Mouse (Mus musculus) left cerebral cortex, postnatal 10 days (tissue): ENCODE results near the gene Ak9. TPM values are rescaled to one million over a fixed set of nuclear protein-coding genes. Genes with fewer than 3 reads are reported as not detected.

Experiments
- DNase-seq, 2 experiments: peaks; one replicate each; pipeline ENCODE4 v3.0.0; 2021 to 2022; ENCODE audit warnings: low spot score in 2 of 2, mixed read lengths in 1 of 2; ENCODE audit errors: extremely low spot score in 1 of 2
- intact Hi-C: fragments of 180-260 bp; cut with DNase I; formaldehyde crosslinking; loops from one replicate; pipeline ENCODE4 v1.15.1; 2025
- total RNA-seq, 2 experiments: library from RNA; stranded (reverse); gene quantifications; 2 replicates each; pipeline ENCODE4 v1.2.3; 2021

Gene Ak9
- total RNA-seq = under 1 TPM; 0.10 to 0.13 TPM

DNA sequence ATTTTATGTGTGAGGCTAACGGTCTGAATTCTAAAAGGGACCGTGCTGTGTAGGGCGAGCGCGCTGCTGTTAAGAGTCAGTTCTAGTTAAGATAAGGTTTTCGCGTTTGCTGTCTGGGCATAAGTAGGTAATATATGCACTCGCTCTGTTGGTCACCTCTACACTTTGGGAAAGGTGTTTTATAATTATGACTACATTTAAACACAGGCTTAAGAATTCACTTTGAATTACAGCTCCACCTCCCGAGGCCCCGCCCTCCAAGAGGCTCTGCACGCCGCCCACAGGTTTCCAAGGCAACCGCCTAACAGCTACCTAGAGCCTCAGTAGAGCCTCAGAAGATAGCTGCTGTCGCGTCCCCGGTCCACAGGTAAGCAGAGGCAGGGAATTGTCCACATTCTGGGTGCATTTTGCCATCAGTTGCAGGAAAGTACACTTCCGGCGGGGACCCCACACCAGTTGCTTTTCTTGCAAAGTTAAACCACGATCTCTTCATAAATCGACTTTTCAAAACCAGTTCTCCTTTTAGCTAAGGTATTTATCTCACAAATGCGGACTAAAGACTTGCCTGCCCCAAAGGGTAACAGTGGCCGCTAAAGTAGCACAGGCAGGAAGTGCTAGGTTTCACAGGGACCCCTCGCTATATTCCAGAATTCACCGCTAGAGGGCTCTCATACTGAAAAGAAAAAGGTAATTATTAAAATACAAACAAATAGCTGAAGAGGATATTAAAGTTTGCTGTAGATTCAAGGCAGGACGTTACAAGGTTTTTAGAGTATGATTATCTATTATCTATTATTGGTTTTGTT lies at the start of gene Ak9:
Gene Ak9 (plus strand): TSS at position 342 of the 806 bp plus-strand sequence.
- intact Hi-C loops = loop anchor here (10.0 kb wide), 3 partner anchors 91 to 381 kb away; no protein-coding TSS in a partner anchor
- DNase-seq = peak; percentile 77 to 90

DNA sequence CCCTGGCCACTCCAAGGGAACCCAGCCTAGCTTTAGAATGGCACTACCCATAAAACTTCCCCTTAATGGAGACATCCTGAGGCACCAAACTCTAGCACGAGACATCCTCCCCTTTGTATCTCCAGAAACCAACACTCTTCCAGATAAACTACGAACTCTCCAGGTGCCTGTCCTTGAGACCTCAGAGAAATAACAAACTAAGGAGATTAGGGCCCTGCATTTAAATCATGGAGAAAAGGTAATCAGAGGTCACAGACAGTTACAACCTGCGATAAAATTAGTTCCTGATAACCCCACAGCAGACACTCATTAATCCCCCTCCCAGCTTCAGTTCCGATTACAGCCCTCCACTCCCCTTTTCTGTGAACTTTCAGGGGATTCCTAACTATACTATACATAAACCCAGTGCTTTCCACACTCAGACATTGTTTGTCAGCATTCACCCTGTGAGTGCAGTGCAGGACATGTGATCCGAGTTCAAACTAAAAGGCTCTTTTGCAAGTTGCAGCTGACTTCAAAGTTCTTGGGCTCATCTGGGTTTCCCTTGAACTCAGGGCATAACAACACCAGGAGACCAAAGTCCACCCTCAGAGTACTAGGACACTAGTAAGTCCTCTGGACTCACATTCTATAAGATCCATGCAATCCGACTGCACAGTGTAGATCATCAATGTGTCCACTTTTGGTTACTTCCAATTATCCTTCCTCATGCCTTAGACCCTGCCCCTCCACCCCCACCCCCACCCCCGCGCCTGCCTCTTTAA lies 43.4 kb upstream of the Ak9 start:
- intact Hi-C loops = no loop called here
- no peak for DNase-seq

DNA sequence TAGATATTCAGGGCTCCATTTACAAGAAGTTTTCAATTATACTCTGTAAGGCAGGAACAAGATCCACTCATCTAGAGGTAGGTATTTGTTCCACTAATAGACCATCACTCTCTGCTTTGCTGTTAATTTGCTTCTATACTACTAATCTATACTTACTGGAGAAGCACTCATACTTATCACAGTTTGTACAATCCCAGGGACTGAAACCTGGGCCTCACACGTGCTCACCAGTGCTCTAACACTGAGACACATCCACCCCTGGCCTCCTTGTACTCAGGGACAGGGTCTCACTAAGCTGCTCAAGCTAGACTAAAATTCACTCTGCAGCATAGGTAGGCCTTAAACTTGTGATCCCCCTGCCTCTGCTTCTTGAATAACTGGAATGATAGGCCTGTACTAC lies 42.6 kb upstream of the Ak9 start:
- intact Hi-C loops = no loop called here
- no peak for DNase-seq

DNA sequence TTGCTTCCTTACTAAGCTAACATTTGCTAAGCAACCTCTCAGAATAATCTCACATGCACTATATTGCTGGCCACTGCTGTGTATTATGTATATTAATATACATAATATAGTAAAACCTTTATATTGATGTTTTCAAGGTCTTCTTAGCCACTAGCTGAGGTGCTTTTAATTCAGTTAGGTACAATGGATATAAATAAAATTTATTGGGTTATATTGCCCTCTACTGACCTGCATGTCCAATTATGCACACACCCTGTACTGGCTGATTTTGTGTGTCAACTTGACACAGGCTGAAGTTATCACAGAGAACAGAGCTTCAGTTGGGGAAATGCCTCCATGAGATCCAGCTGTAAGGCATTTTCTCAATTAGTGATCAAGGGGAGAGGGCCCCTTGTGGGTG lies 41.9 kb upstream of the Ak9 start:
- intact Hi-C loops = no loop called here
- no peak for DNase-seq

DNA sequence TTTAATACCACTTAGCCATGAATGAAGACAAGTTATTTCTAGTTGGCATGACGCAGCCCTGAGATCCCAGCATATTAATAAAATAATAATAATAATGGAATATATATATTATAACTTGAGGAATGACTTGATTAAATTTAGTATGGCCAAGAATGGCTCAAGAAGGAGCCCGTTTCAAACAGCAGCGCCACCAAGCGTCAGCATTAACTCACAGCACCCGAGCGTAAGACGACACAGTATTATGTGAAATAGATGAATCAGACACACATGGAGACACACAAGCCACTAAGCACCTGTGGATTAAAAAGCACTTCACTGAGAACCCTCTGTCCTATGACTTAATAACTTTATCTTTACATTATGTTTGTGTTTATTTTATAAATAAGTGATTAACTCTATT lies 31.9 kb upstream of the Ak9 start:
- intact Hi-C loops = loop anchor here (5.0 kb wide), 1 partner anchor 265 kb away; no protein-coding TSS in a partner anchor
- DNase-seq = peak in 1 of 2 experiments; percentile 36

DNA sequence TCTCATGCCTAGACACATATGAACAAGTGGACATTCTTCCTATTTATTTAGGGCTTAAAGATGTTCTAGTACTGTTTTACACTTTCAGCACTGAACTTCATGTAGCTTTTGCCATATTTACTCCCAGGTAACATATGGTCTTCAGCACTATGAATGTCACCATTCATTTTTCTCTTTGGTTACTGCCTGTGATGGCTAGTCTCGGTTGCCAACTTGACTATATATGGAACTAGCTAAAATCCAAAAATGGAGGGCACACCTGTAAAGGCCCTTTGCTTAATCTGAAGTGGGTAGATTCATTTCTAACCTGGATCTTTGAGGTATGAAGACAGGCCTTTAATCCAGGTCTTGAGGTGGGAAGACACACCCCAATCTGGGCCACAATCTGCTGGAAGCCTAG lies 28.9 kb upstream of the Ak9 start:
- DNase-seq = no peak
- intact Hi-C loops = loop anchor here (5.0 kb wide), 1 partner anchor 268 kb away; no protein-coding TSS in a partner anchor

DNA sequence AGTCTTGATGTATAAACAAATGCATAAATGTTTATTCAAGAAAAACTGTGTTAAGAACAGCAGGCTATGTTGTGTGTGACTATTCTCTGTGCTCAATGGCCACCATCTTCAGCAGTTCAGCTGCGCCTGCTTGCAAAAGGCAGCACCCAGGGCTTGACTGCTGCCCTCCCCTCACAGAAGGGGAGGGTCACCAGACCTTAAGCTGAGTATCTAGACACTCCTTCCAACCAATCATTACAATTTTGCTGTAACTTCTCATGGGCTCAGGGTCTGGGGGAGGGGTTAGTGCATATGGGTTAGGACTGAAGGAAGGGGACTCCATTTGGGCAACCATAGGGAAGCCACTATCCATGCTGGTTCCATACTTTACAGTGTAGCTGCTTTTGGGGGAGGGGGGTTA lies 25.0 kb upstream of the Ak9 start:
- DNase-seq = no peak
- intact Hi-C loops = no loop called here

DNA sequence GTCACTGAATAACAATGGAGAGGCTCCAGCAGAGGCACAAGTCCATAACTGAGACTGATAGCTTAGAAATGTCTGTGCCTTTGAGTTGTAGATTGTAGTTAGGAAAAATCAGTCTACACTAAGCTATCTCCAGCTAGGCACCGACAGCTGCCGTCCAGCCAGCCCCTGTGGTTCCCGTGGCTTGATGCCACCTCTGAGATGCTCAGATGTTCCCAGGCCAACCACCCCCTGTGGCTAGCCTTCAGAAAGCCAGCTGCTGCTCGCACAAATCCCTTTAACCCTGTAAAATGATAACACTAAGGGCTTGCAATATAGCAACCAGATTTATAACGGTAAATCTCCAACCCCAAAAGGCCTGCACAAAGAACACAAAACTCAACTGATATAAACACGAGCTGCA lies 23.6 kb upstream of the Ak9 start:
- peak in 1 of 2 experiments; percentile 44 for DNase-seq
- intact Hi-C loops = loop anchor here (5.0 to 10.0 kb wide), 2 partner anchors 268 to 625 kb away; no protein-coding TSS in a partner anchor

DNA sequence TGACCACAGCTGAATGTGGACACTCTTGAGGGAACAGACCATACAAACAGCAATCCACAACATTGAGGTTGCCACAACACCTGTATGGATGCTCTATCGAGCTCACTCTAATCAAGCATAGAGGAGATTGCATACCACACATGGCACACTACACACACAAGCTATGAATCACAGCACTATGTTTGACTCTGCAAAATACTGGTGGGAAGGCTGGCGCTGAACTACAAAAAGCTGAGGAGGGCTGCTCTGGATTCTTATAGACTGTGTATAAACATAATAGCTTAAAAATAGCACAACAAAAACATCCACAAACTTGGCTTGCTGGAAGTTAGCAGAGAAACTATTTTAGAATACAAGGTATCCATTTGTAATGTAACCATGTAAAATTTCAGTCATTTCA lies 23.0 kb upstream of the Ak9 start:
- no peak for DNase-seq
- intact Hi-C loops = loop anchor here (5.0 to 10.0 kb wide), 2 partner anchors 268 to 626 kb away; no protein-coding TSS in a partner anchor

DNA sequence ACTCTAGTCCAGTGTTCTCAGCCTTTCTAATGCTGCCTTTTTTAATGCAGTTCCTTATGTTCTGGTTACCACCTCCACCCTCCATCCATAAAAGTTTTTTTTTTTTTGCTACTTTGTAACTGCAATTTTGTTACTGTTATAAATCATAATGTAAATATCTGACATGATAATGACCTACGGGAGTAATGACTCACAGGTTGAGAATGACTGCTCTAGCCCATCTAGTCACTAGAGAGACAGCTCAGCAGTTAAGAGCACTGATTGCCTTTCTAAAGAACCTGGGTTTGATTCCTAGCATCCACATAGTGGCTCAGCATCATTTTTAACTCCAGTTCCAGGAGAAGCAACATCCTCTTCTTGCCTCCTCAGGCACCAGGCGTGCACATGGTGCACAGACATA lies 21.7 kb upstream of the Ak9 start:
- intact Hi-C loops = loop anchor here (5.0 to 10.0 kb wide), 2 partner anchors 270 to 627 kb away; no protein-coding TSS in a partner anchor
- no peak for DNase-seq

DNA sequence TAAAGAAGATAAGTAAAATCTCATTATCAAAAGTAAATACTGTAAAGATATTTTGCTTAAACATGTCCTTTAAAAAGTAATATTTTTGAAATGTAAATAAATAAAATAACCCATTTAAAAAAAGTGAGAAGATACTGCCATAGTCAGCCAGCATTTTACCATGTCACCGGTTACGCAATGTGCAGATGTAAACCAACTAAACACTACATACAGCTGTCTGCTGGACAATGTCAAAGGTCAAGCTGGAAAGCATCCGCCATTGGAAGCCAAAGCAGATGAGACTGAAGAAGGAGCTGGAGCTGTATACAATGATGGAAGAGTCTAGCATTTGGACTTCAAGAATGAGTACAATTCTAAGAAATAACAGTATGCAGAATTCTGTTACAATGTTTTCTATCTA lies 16.2 kb upstream of the Ak9 start:
- DNase-seq = no peak
- intact Hi-C loops = loop anchor here (10.0 kb wide), 1 partner anchor 633 kb away; no protein-coding TSS in a partner anchor

DNA sequence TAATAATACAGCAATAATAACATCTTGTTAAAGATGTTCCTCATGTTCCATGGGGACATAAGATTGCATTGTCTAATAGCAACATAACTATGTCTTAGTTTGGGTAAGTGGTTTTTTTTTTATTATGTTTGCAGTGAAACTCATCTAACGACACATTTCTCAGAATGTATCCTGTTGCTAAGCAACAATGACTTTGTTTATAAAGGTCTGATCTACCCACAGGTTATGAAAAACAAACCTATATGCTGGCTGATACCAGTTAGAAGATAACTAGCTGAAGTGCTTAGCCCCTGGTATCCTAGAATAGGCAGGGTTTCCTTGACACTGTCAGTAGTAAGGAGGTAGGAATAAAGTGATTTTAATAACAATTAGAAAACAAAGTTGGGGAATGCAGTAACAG lies 15.7 kb upstream of the Ak9 start:
- DNase-seq = no peak
- intact Hi-C loops = loop anchor here (10.0 kb wide), 1 partner anchor 633 kb away; no protein-coding TSS in a partner anchor

DNA sequence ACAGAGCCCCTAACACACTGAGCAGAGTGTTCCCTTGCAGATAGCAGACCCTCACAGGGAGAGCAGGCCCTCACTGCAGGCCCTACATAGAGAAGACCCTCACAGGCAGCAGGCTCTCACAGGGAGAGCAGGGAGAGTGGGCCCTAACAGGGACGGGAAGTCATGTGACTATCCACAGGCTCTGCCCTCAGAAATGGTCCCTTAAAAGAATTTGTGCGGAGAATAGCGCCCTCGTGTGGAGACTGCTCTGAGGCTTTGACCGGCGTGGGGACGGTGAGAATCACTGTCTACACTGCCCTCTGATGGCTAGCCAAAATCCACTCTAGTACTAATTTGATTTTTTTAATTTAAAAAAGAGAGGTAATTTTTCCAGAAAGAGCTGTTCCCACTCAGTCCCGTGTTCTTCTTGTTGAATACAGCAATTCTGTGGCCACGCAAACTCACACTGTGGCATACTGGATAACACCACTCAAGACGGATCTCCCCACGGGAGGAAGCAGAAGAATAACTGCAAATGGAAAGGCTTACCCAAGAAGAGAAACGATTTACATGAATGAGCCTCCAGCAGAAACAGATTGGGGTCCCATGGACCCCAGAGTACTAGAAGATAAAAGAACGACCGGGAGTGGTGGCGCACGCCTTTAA lies 14.9 kb upstream of the Ak9 start:
- intact Hi-C loops = loop anchor here (10.0 kb wide), 1 partner anchor 634 kb away; no protein-coding TSS in a partner anchor
- peak; percentile 85 to 91 for DNase-seq

DNA sequence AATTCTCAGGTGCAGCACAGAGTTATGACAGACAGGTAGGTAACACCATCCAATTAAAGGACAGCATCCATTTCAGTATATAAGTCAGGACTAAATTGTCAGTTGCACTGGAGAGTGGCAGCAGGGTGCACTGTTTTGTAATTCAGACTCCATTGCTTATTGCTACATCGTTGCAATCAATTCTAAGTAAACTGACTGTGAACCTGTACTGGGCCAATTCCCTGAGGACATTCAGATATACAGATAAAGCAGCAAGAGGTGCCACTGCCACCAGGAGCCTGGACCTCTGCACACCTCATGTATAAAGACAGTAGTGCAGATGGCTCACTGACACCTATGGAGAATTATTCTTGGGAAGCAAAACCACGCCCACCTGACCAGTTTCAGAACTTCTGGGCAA lies 12.8 kb upstream of the Ak9 start:
- DNase-seq = no peak
- intact Hi-C loops = no loop called here

DNA sequence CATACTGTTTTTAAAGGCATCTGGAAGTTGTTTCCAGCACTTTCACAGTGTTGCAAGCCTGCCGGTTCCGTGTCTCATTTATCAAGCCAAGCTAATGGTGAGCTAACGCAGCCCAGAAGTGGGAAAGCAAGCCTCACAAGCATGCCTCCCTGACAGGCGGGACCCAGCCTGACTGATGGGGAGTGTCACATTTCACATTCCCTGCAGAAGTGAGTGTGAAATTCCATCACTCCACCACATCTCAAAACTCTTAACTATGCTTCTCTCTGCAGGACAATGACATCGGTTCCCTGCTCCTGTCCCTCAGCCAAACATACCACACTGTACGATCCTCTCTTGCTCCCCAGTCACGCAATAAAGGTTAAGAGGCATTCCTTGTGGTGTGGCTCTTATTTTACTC lies 10.8 kb upstream of the Ak9 start:
- intact Hi-C loops = no loop called here
- DNase-seq = no peak

DNA sequence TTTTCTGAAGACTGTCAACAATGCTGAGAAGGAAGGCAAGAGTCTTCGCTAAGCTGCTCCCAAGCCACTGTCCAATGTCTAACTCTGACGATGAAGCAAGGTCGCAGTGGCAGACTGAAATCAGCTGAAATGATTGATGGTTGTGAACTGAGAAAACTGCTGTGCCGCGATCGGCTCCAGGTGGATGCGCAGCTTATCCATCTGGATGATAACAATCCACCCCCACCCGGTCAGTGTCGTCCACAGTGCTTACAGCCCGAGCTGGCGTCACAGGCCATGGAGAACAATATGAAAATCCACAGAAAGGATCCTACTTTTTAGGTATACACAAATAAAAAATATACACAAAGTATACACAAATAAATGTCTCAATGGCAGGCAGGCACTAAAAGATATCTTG lies 9.0 kb upstream of the Ak9 start:
- intact Hi-C loops = no loop called here
- no peak for DNase-seq

DNA sequence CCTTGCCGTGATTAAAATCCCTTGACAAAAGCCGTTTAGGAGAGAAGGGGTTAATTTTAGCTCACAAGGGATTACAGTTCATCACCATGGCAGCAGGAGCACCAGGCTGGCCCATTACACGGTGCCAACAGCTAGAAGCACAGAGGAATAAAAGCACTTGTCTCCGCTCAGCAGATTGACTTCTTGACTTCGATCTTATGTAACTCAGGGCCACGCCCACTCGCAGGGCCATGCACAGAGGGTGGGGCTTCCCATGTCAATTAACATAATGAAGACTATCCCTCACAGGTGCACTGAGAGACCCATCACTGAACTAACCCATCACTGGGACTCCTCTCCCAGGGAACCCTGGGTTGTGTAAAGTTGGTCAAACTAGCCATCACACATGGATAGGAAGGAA lies 8.6 kb upstream of the Ak9 start:
- intact Hi-C loops = no loop called here
- DNase-seq = no peak

DNA sequence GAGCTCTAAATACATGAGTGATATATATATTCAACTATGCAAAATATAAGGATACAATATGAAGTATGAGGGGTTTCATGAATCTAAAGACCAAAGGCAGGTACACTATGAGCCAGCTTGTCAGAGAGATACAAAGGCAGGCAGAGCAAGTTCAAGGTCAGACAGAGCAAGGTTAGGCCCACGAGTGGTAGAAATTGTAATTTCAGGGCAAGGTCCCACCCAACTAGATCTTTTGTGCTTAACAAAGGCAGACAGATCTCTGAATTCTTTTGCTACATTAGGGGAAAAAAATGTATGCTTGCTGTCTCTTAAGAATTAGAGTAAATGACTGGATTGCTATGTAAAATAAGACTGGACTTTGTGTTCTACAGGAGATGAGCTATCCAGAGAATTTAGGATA lies 3.6 kb upstream of the Ak9 start:
- DNase-seq = no peak
- intact Hi-C loops = loop anchor here (10.0 kb wide), 3 partner anchors 95 to 385 kb away; no protein-coding TSS in a partner anchor
